Mouse (Mus musculus): Measurements from ENCODE around the gene Fank1. TPM values are rescaled to one million over a fixed set of nuclear protein-coding genes. Genes with fewer than 3 reads are reported as not detected.

The Fank1 gene
- polyA plus RNA-seq, 1 experiment from 2014 or later: 2.8 TPM

- Histone ChIP-seq H3K27me3 (replicated peaks) (no peaks in the 10 kb centered on the region), H3K9me3 (replicated peaks) (no peaks in the 10 kb centered on the region), H3K4me1 (no peaks in the 10 kb centered on the region), H3K9ac (replicated peaks) (no peak overlapping the region), H3K4me3 (replicated peaks) (no peak overlapping the region), H3K36me3 (no peaks in the 10 kb centered on the region), H3K4me2 (no peak overlapping the region), H3K27ac (replicated peaks) (no peak overlapping the region)
- 81% methylated on average over 2 of the region's 2 CpGs for WGBS
- no peak for ATAC-seq (ENCODE audit: low FRiP score)
Measured at GRCm38 (mm10) chr7:133848180-133848579, 71.5 kb downstream of the Fank1 start.

DNA sequence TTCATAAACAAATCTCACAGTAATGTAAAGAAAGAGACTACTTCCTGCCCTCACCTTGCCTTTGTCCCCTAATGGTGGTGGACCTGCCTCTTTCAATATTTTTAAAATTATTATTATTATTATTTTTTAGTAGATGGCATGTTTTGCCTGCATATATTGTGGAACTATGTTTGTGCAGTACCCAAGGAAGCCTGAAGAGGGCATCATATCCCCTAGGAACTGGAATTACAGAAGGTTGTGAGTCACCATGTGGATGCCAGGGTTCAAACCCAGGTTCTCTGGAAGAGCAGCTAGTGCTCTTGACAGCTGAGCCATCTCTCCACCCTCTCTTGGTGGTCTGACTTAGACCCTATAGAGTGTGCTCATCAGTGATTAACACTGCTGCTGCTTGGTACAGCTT, 74.1 kb downstream of the Fank1 start:
- Histone ChIP-seq H3K4me2 (no peak overlapping the region), H3K36me3 (no peaks in the 10 kb centered on the region), H3K27ac (replicated peaks) (no peak overlapping the region)

GRCm38 (mm10) chr7:133856278-133856677, 79.6 kb downstream of the Fank1 start:
- peak; percentile 35; the same call in 1 of the 2 replicates for ATAC-seq (ENCODE audit: low FRiP score)
- WGBS: 23% methylated on average over 3 of the region's 3 CpGs
- Histone ChIP-seq H3K9me3 (replicated peaks) (no peaks in the 10 kb centered on the region), H3K27ac (replicated peaks) (no peak overlapping the region), H3K36me3 (no peaks in the 10 kb centered on the region), H3K4me1 (peaks cover 4% of the 10 kb centered on the region; the same call in 1 of the 2 replicates), H3K27me3 (replicated peaks) (0 out of 2 replicates have a peak, but pooled peaks cover 3% of the 10 kb centered on the region), H3K9ac (replicated peaks) (no peak overlapping the region), H3K4me3 (replicated peaks) (no peak overlapping the region), H3K4me2 (no peak overlapping the region)

More for the DNA sequence above, 74.1 kb downstream of the Fank1 start:
- Histone ChIP-seq H3K27me3 (replicated peaks) (no peaks in the 10 kb centered on the region), H3K4me3 (replicated peaks) (no peak overlapping the region), H3K4me1 (no peaks in the 10 kb centered on the region), H3K9ac (replicated peaks) (no peak overlapping the region), H3K9me3 (replicated peaks) (no peaks in the 10 kb centered on the region)
- no peak for ATAC-seq (ENCODE audit: low FRiP score)

DNA sequence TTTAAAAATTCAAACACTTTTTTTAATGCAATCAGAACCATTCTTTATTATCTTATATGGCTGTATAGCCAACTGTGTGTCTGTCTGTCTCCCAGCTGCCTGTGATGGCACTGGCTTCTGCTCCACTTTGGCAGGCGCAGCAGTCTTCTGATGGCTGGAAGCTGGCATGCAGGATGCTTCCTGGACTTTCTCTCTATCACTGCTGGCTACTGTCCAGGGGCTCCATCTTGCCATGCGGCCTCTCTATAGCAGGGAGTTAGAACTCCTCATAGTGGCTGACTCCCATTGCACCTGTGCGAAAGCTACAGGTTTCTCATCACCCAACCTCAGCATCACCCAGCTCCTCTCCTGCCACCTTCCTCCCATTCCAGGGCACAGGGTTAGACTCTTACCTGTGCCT, 81.8 kb downstream of the Fank1 start:
- Histone ChIP-seq H3K9me3 (replicated peaks) (no peaks in the 10 kb centered on the region), H3K9ac (replicated peaks) (no peak overlapping the region), H3K36me3 (no peaks in the 10 kb centered on the region), H3K4me2 (no peak overlapping the region), H3K27ac (replicated peaks) (no peak overlapping the region), H3K27me3 (replicated peaks) (0 out of 2 replicates have a peak, but pooled peaks cover 3% of the 10 kb centered on the region), H3K4me1 (peaks cover 4% of the 10 kb centered on the region; the same call in 1 of the 2 replicates), H3K4me3 (replicated peaks) (no peak overlapping the region)
- WGBS: 89% methylated on average over 3 of the region's 3 CpGs
- no peak for ATAC-seq (ENCODE audit: low FRiP score)

DNA sequence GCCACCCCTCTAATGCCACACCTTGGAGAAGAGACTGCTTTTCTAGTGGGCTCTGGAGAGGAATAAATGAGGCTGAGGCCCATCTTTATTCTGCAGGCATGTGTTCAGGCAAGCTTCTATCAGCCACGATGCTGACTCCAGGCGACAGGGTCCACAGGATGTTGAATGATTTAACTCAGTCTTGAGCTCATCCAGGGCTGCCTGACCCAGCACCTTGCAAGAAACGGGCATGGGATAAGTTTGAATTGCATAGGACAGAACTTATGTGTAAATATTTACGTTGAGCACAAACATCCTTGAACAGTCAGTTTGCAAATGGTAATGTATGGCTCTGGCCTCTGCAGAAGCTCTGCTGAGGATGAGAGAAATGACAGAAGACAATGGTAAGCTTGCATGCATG, 82.9 kb downstream of the Fank1 start:
- H3K4me2 ChIP-seq: no peak overlapping the region
- WGBS: 87% methylated on average over 4 of the region's 4 CpGs
- no peak overlapping the region for H3K4me3 ChIP-seq (replicated peaks)
- no peak for ATAC-seq (ENCODE audit: low FRiP score)
- H3K27me3 ChIP-seq (replicated peaks): 0 out of 2 replicates have a peak, but pooled peaks cover 3% of the 10 kb centered on the region
- H3K9me3 ChIP-seq (replicated peaks): no peaks in the 10 kb centered on the region
- no peak overlapping the region for H3K9ac ChIP-seq (replicated peaks)
- H3K27ac ChIP-seq (replicated peaks): no peak overlapping the region
- no peaks in the 10 kb centered on the region for H3K36me3 ChIP-seq
- H3K4me1 ChIP-seq: peaks cover 4% of the 10 kb centered on the region; the same call in 1 of the 2 replicates

GRCm38 (mm10) chr7:133862233-133862632, 85.6 kb downstream of the Fank1 start:
- no peak for ATAC-seq (ENCODE audit: low FRiP score)
- H3K27me3 ChIP-seq (replicated peaks): 0 out of 2 replicates have a peak, but pooled peaks cover 3% of the 10 kb centered on the region
- no peak overlapping the region for H3K4me3 ChIP-seq (replicated peaks)
- H3K27ac ChIP-seq (replicated peaks): no peak overlapping the region
- no peaks in the 10 kb centered on the region for H3K36me3 ChIP-seq
- H3K9ac ChIP-seq (replicated peaks): no peak overlapping the region
- no peaks in the 10 kb centered on the region for H3K9me3 ChIP-seq (replicated peaks)
- H3K4me2 ChIP-seq: no peak overlapping the region
- WGBS: 92% methylated on average over 6 of the region's 6 CpGs
- H3K4me1 ChIP-seq: no peaks in the 10 kb centered on the region

DNA sequence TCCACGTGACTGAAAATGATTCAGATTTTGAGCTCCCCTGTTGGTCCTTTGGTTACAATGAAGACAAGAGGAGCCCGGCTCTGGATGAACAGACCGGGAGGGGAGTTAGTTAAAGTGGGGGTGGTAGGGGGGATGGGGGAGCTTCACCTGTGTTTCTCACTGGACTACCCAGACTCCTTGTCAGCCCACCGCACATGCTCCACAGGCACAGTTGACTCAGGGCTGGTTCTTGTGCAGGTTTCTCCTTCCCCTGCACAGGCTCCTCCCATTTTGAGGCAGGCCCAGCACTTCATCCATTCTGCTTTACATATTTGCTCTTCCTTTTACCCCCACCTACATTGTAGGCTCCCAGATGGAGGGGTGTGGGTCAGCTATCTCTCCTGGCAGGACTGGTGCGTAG, 86.1 kb downstream of the Fank1 start:
- Histone ChIP-seq H3K27ac (replicated peaks) (no peak overlapping the region), H3K27me3 (replicated peaks) (0 out of 2 replicates have a peak, but pooled peaks cover 3% of the 10 kb centered on the region), H3K4me3 (replicated peaks) (no peak overlapping the region), H3K4me1 (no peaks in the 10 kb centered on the region), H3K9me3 (replicated peaks) (no peaks in the 10 kb centered on the region), H3K36me3 (no peaks in the 10 kb centered on the region), H3K9ac (replicated peaks) (no peak overlapping the region), H3K4me2 (no peak overlapping the region)
- no peak for ATAC-seq (ENCODE audit: low FRiP score)
- 90% methylated on average over 5 of the region's 5 CpGs for WGBS

DNA sequence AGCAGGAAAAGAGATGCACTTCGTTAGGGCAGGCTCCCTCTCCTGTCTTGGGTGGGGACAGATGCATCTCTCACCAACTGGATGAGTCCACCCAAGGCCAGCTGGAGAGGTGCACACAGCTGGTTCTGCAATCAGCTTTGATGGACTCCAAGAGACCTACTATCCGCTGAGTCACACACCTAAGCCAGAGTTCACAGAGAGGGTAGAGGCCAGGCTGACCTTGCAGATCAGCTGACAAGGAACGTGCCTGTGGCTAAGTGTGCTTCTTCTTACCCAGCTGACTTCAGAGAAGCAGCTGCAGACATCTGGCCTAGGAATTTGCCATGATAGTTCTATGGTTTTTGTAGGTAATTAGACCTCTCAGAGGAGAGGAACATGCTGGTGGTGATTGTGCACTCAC, 86.5 kb downstream of the Fank1 start:
- Histone ChIP-seq H3K9ac (replicated peaks) (no peak overlapping the region), H3K9me3 (replicated peaks) (no peaks in the 10 kb centered on the region), H3K4me3 (replicated peaks) (no peak overlapping the region), H3K27me3 (replicated peaks) (0 out of 2 replicates have a peak, but pooled peaks cover 3% of the 10 kb centered on the region), H3K4me1 (no peaks in the 10 kb centered on the region), H3K4me2 (no peak overlapping the region), H3K27ac (replicated peaks) (no peak overlapping the region), H3K36me3 (no peaks in the 10 kb centered on the region)
- ATAC-seq (ENCODE audit: low FRiP score): no peak
- 76% methylated on average over 3 of the region's 3 CpGs for WGBS

- no peaks in the 10 kb centered on the region for H3K36me3 ChIP-seq
- H3K4me1 ChIP-seq: no peaks in the 10 kb centered on the region
- 70% methylated on average over 4 of the region's 4 CpGs for WGBS
- 0 out of 2 replicates have a peak, but pooled peaks cover under 1% of the 10 kb centered on the region for H3K27me3 ChIP-seq (replicated peaks)
- no peaks in the 10 kb centered on the region for H3K9me3 ChIP-seq (replicated peaks)
- no peak overlapping the region for H3K4me3 ChIP-seq (replicated peaks)
- no peak overlapping the region for H3K9ac ChIP-seq (replicated peaks)
- no peak overlapping the region for H3K4me2 ChIP-seq
- no peak for ATAC-seq (ENCODE audit: low FRiP score)
- H3K27ac ChIP-seq (replicated peaks): no peak overlapping the region
Measured at GRCm38 (mm10) chr7:133863684-133864083, 87.0 kb downstream of the Fank1 start.

GRCm38 (mm10) chr7:133870265-133870664, 93.6 kb downstream of the Fank1 start:
- H3K27me3 ChIP-seq (replicated peaks): no peaks in the 10 kb centered on the region
- no peak for ATAC-seq (ENCODE audit: low FRiP score)
- no peak overlapping the region for H3K4me3 ChIP-seq (replicated peaks)
- H3K36me3 ChIP-seq: no peaks in the 10 kb centered on the region
- H3K27ac ChIP-seq (replicated peaks): no peak overlapping the region
- no peaks in the 10 kb centered on the region for H3K9me3 ChIP-seq (replicated peaks)
- H3K9ac ChIP-seq (replicated peaks): no peak overlapping the region
- WGBS: 92% methylated on average over 4 of the region's 4 CpGs
- H3K4me1 ChIP-seq: no peaks in the 10 kb centered on the region
- no peak overlapping the region for H3K4me2 ChIP-seq

GRCm38 (mm10) chr7:133872701-133873100, 96.0 kb downstream of the Fank1 start:
- Histone ChIP-seq H3K9ac (replicated peaks) (no peak overlapping the region), H3K4me1 (no peaks in the 10 kb centered on the region), H3K36me3 (no peaks in the 10 kb centered on the region), H3K27ac (replicated peaks) (no peak overlapping the region), H3K4me3 (replicated peaks) (no peak overlapping the region), H3K9me3 (replicated peaks) (no peaks in the 10 kb centered on the region), H3K4me2 (no peak overlapping the region), H3K27me3 (replicated peaks) (no peaks in the 10 kb centered on the region)
- no peak for ATAC-seq (ENCODE audit: low FRiP score)
- 89% methylated on average over 5 of the region's 5 CpGs for WGBS

DNA sequence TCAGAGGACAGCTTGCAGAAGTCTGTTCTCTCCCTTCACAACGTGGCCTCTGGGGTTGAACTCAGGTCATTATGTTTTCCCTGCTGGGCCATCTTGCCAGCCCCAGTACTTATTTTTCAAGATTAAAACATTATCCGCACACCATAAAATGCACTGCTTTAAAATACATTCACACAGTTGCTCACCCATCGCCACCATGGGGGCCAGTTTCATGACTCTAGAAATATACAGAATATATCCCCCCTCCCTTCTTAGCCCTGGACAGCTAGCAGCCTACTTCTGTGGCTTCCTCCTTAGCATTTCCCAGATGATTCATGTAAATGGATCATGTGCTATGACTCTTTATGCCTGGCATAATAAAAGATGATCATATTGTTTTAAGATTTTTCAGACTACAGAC, 99.5 kb downstream of the Fank1 start:
- WGBS: 56% methylated on average over 3 of the region's 3 CpGs
- Histone ChIP-seq H3K36me3 (no peaks in the 10 kb centered on the region), H3K9ac (replicated peaks) (no peak overlapping the region), H3K4me2 (no peak overlapping the region), H3K4me1 (no peaks in the 10 kb centered on the region), H3K27ac (replicated peaks) (no peak overlapping the region), H3K9me3 (replicated peaks) (no peaks in the 10 kb centered on the region), H3K27me3 (replicated peaks) (no peaks in the 10 kb centered on the region), H3K4me3 (replicated peaks) (no peak overlapping the region)
- ATAC-seq (ENCODE audit: low FRiP score): no peak

All from neural tube, embryonic 15.5 days (tissue).